Mouse (Mus musculus): ENCODE measurements at regions not wholly inside any gene's neighbourhood (a gene's known extent, or its start where the extent isn't known, plus 50 kb on each side); places are given as distances from the start of the nearest gene placed in this dataset.

DNA sequence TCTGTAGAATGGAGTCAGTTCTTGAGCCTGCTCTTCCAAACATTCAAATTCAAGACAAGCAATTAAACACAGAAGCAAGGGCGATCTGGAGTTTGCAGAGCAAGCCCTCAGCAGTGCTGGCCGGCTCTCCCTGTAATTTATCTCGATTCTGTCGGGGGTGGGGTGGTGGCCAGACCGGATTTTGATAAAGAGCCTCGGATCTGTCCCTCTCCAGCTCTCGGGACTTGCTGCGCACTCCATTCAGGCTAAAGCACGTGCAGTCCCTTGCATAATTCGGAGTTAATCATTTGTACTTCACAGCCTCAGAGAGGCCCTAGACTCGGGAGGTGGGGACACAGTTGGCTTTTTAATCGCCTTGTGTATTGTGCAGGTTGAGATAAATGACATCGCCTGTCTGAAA lies 145.6 kb upstream of the Zfp507 start:
- DNase-seq (ENCODE audit: low spot score) (peak; percentile 63), ATAC-seq (ENCODE audit: insufficient read depth, low FRiP score, low TSS enrichment) (peak; percentile 71)
- Histone ChIP-seq H3K4me3 (ENCODE audit: low read depth, low read length) (no peak overlapping the region), H3K9ac (ENCODE audit: low read length) (no peak overlapping the region; the same call in 1 of the 2 replicates), H3K9me3 (ENCODE audit: control insufficient read depth, low read length) (no peaks in the 10 kb centered on the region), H3K27ac (ENCODE audit: low read depth, low read length) (no peak overlapping the region), H3K4me2 (ENCODE audit: low read depth) (peak overlapping the region; percentile 35), H3K4me1 (ENCODE audit: control insufficient read depth, insufficient read depth, low read length) (peaks cover 9% of the 10 kb centered on the region; the same call in 1 of the 2 replicates), H3K36me3 (ENCODE audit: control insufficient read depth, insufficient read depth, low read length) (no peaks in the 10 kb centered on the region), H3K27me3 (ENCODE audit: control insufficient read depth, insufficient read depth, low read length) (no peaks in the 10 kb centered on the region)
- 2% methylated on average over 13 of the region's 13 CpGs for WGBS

DNA sequence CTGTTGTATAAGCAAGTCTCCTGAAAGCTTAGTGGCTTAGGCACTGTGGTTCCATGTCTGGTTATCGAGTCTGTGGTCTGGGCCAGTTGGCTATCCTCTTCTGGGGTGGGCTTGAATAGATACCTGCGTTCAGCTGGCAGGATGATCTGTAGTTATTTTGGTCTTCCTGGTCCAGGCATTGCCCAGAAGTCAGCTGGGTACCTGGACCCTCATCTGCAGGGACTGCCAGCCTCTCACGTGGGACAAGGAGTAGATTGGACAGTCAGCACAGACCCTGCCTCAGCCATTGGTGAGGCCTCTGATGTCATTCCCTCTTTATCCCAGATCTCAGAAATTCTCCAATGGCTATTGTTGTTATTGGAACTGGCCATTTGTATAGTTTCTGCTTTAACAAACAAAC lies 138.3 kb upstream of the Zfp507 start:
- no peak for DNase-seq (ENCODE audit: low spot score)
- Histone ChIP-seq H3K4me1 (ENCODE audit: control insufficient read depth, insufficient read depth, low read length) (no peaks in the 10 kb centered on the region; the same call in 1 of the 2 replicates), H3K27me3 (ENCODE audit: control insufficient read depth, insufficient read depth, low read length) (no peaks in the 10 kb centered on the region), H3K36me3 (ENCODE audit: control insufficient read depth, insufficient read depth, low read length) (no peaks in the 10 kb centered on the region), H3K9me3 (ENCODE audit: control insufficient read depth, low read length) (no peaks in the 10 kb centered on the region), H3K9ac (ENCODE audit: low read length) (no peak overlapping the region), H3K4me2 (ENCODE audit: low read depth) (no peak overlapping the region), H3K27ac (ENCODE audit: low read depth, low read length) (no peak overlapping the region), H3K4me3 (ENCODE audit: low read depth, low read length) (no peak overlapping the region)
- no peak for ATAC-seq (ENCODE audit: insufficient read depth, low FRiP score, low TSS enrichment)
- 90% methylated on average over 3 of the region's 3 CpGs for WGBS

DNA sequence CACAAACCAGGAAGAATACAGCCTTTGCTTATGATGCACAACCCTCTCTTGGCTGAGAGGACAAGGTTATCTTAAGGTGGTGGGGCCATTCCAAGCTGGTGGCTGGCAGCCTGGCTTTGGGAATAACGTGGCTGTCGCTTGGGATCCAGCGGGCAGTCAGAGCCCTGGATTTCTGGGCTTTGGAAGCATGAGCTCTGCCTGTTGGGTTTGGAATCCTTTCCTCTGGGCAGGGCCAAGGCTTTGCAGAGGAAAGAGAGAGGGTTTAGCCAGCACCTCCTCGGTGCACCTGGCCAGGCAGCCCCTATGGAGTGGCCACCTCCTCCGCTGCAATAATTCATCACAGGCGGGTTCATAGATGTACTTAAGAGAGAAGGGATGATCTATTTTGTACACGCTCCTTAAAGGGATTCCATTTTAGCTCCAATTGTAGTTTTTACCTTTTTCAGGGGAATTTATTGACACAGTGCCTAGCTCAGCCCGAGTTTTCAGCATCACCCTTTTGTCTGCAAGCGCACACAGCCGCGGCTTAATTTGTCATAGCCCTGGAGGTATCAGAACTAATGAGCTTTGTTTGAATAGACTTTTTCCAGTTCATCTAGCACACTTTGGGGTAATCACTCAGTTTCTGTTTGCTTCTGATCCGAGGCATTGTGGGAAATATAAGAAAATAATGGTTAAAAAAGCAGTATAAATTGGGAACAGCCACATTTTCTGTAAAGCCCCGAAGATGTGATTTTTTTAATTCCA lies 135.5 kb upstream of the Zfp507 start:
- no peak overlapping the region for H3K27ac ChIP-seq (ENCODE audit: low read depth, low read length)
- H3K4me1 ChIP-seq (ENCODE audit: control insufficient read depth, insufficient read depth, low read length), result no peaks in the 10 kb centered on the region; the same call in 1 of the 2 replicates
- 62% methylated on average over 13 of the region's 13 CpGs for WGBS
- no peak overlapping the region for H3K4me2 ChIP-seq (ENCODE audit: low read depth)
- ATAC-seq (ENCODE audit: insufficient read depth, low FRiP score, low TSS enrichment), result no peak
- H3K9ac ChIP-seq (ENCODE audit: low read length), result no peak overlapping the region
- no peak overlapping the region for H3K4me3 ChIP-seq (ENCODE audit: low read depth, low read length)
- DNase-seq (ENCODE audit: low spot score), result no peak
- H3K9me3 ChIP-seq (ENCODE audit: control insufficient read depth, low read length), result no peaks in the 10 kb centered on the region
- H3K27me3 ChIP-seq (ENCODE audit: control insufficient read depth, insufficient read depth, low read length), result no peaks in the 10 kb centered on the region
- H3K36me3 ChIP-seq (ENCODE audit: control insufficient read depth, insufficient read depth, low read length), result no peaks in the 10 kb centered on the region

DNA sequence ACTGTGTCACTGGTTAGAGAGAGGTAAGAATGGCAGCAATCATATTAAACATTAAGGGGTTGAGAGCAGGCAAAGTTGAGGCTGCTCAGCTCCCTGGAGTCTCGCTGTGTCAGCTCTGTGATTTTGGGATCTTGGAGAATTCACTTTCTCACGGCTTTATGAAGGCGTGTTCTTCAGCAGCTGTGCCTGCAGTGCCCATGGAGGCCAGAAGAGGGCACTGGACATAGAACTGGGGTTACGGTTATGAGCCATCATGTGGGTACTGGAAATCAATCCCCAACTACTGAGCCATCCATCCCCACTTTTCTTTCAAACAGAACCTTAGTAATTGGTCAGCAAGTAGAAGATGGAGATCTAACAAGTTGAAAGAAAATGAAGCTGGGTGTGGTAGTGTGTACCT lies 123.9 kb upstream of the Zfp507 start:
- DNase-seq (ENCODE audit: low spot score) (no peak), ATAC-seq (ENCODE audit: insufficient read depth, low FRiP score, low TSS enrichment) (no peak)
- Histone ChIP-seq H3K4me1 (ENCODE audit: control insufficient read depth, insufficient read depth, low read length) (no peaks in the 10 kb centered on the region), H3K9ac (ENCODE audit: low read length) (no peak overlapping the region), H3K27ac (ENCODE audit: low read depth, low read length) (no peak overlapping the region), H3K9me3 (ENCODE audit: control insufficient read depth, low read length) (no peaks in the 10 kb centered on the region; the same call in 1 of the 2 replicates), H3K4me3 (ENCODE audit: low read depth, low read length) (no peak overlapping the region), H3K4me2 (ENCODE audit: low read depth) (no peak overlapping the region), H3K27me3 (ENCODE audit: control insufficient read depth, insufficient read depth, low read length) (no peaks in the 10 kb centered on the region), H3K36me3 (ENCODE audit: control insufficient read depth, insufficient read depth, low read length) (no peaks in the 10 kb centered on the region)
- WGBS, result 90% methylated on average over 4 of the region's 4 CpGs

DNA sequence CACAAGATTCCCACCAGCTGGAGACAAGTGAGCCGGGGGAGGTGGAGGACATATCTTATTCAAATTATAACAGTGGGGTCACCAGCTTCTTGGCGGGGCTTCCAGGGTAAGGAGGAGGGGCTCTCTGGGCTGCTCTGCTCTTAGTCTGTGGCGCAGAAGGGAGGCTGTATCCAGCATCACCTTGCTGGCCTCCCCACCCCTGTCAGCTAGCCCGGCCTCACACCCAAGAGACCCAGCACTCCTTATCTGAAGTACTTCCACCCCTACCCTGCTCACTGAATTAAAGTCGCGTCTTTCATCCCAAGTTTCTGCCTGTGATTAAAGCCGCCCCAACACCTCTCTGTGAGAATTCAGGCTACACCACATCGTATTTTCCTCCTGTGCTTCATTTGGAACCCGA lies 119.8 kb upstream of the Zfp507 start:
- no peak overlapping the region for H3K9ac ChIP-seq (ENCODE audit: low read length)
- WGBS, result 40% methylated on average over 9 of the region's 9 CpGs
- no peaks in the 10 kb centered on the region for H3K4me1 ChIP-seq (ENCODE audit: control insufficient read depth, insufficient read depth, low read length)
- no peaks in the 10 kb centered on the region for H3K27me3 ChIP-seq (ENCODE audit: control insufficient read depth, insufficient read depth, low read length)
- H3K27ac ChIP-seq (ENCODE audit: low read depth, low read length), result no peak overlapping the region
- no peak overlapping the region for H3K4me3 ChIP-seq (ENCODE audit: low read depth, low read length)
- no peak overlapping the region for H3K4me2 ChIP-seq (ENCODE audit: low read depth)
- no peaks in the 10 kb centered on the region for H3K36me3 ChIP-seq (ENCODE audit: control insufficient read depth, insufficient read depth, low read length)
- H3K9me3 ChIP-seq (ENCODE audit: control insufficient read depth, low read length), result no peaks in the 10 kb centered on the region; the same call in 1 of the 2 replicates
- ATAC-seq (ENCODE audit: insufficient read depth, low FRiP score, low TSS enrichment) (no peak), DNase-seq (ENCODE audit: low spot score) (no peak)

DNA sequence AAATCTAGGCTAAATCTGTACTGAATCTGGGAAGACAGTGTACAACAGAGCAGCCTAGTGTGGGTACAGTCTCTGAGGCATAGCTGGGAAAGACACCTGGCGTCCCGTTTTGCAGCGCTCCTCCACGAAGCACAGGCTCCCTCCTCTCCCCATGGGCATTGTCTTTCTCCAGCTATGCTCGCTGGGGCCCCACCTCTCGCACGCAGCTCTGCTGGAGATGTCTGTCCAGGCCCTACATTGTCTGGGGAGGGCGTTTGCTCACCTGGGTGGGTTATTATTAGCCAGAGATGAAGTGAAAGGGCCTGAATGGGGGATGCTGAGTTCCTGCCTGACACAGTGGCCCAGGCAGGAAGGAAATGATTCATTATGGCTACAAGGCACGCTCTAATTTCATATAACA lies 118.1 kb upstream of the Zfp507 start:
- Histone ChIP-seq H3K4me3 (ENCODE audit: low read depth, low read length) (no peak overlapping the region), H3K4me1 (ENCODE audit: control insufficient read depth, insufficient read depth, low read length) (no peaks in the 10 kb centered on the region), H3K4me2 (ENCODE audit: low read depth) (no peak overlapping the region), H3K9ac (ENCODE audit: low read length) (no peak overlapping the region), H3K27me3 (ENCODE audit: control insufficient read depth, insufficient read depth, low read length) (no peaks in the 10 kb centered on the region), H3K36me3 (ENCODE audit: control insufficient read depth, insufficient read depth, low read length) (no peaks in the 10 kb centered on the region), H3K9me3 (ENCODE audit: control insufficient read depth, low read length) (no peaks in the 10 kb centered on the region; the same call in 1 of the 2 replicates), H3K27ac (ENCODE audit: low read depth, low read length) (no peak overlapping the region)
- 45% methylated on average over 9 of the region's 9 CpGs for WGBS
- no peak for DNase-seq (ENCODE audit: low spot score)
- no peak for ATAC-seq (ENCODE audit: insufficient read depth, low FRiP score, low TSS enrichment)

DNA sequence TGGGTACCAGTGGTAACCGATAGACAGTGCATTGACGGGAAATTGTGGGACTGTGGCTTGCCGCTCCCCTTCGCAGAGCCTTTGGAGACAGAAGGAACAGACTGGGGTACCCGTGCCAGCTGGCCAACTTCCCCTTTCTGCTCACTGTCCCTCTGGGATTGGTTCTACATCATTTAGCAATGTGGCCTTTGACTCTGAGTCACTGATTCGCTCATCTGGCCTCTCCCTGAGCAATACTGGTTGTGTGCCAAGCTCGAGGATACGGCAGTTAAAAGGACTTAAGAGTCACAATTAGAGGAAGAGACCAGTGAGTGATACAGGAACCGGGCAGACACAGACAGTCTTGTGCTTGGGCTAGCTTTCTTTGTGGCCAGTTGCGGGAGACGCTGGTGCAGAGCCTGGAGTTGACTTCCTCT lies 117.4 kb upstream of the Zfp507 start:
- no peaks in the 10 kb centered on the region for H3K4me1 ChIP-seq (ENCODE audit: control insufficient read depth, insufficient read depth, low read length)
- no peak overlapping the region for H3K27ac ChIP-seq (ENCODE audit: low read depth, low read length)
- no peak overlapping the region for H3K4me2 ChIP-seq (ENCODE audit: low read depth)
- H3K9ac ChIP-seq (ENCODE audit: low read length), result no peak overlapping the region
- DNase-seq (ENCODE audit: low spot score), result no peak
- no peak overlapping the region for H3K4me3 ChIP-seq (ENCODE audit: low read depth, low read length)
- no peak for ATAC-seq (ENCODE audit: insufficient read depth, low FRiP score, low TSS enrichment)
- 85% methylated on average over 11 of the region's 11 CpGs for WGBS
- no peaks in the 10 kb centered on the region; the same call in 1 of the 2 replicates for H3K9me3 ChIP-seq (ENCODE audit: control insufficient read depth, low read length)
- no peaks in the 10 kb centered on the region for H3K36me3 ChIP-seq (ENCODE audit: control insufficient read depth, insufficient read depth, low read length)
- H3K27me3 ChIP-seq (ENCODE audit: control insufficient read depth, insufficient read depth, low read length), result no peaks in the 10 kb centered on the region

DNA sequence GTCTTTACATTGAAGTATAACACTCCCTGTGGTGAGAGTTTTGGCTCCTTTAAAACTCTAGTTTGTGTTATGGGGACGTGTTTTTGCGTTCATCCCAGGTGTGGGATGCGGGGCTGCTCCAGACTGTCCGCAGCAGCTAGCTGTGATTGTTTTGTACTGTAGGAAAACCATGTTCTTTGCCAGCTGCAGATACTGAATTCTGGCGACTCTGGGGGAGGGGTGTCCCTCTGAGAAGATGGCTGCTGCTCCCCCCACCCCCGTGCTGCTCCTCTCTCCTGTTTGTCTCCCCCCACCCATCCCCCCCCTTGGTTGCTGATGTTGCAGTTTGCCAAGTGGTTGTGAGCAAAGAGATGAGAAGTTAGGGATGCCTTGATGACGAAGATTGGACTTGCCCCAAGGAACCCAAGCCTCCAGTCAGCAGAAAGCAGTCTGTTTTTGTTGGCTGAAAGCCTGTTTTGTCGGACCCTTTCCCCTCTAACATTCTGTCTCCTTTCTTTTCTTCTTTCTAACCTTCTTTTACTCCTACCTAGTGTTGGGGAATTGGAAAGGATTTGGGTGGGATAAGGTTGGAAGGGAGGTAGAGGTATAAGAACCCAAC lies 107.4 kb upstream of the Zfp507 start:
- H3K4me1 ChIP-seq (ENCODE audit: control insufficient read depth, insufficient read depth, low read length), result no peaks in the 10 kb centered on the region
- H3K9ac ChIP-seq (ENCODE audit: low read length), result no peak overlapping the region
- no peak overlapping the region for H3K4me3 ChIP-seq (ENCODE audit: low read depth, low read length)
- ATAC-seq (ENCODE audit: insufficient read depth, low FRiP score, low TSS enrichment), result no peak
- no peaks in the 10 kb centered on the region for H3K27me3 ChIP-seq (ENCODE audit: control insufficient read depth, insufficient read depth, low read length)
- no peak for DNase-seq (ENCODE audit: low spot score)
- H3K4me2 ChIP-seq (ENCODE audit: low read depth), result no peak overlapping the region
- H3K9me3 ChIP-seq (ENCODE audit: control insufficient read depth, low read length), result no peaks in the 10 kb centered on the region
- H3K36me3 ChIP-seq (ENCODE audit: control insufficient read depth, insufficient read depth, low read length), result no peaks in the 10 kb centered on the region
- WGBS, result 80% methylated on average over 8 of the region's 8 CpGs
- H3K27ac ChIP-seq (ENCODE audit: low read depth, low read length), result no peak overlapping the region

DNA sequence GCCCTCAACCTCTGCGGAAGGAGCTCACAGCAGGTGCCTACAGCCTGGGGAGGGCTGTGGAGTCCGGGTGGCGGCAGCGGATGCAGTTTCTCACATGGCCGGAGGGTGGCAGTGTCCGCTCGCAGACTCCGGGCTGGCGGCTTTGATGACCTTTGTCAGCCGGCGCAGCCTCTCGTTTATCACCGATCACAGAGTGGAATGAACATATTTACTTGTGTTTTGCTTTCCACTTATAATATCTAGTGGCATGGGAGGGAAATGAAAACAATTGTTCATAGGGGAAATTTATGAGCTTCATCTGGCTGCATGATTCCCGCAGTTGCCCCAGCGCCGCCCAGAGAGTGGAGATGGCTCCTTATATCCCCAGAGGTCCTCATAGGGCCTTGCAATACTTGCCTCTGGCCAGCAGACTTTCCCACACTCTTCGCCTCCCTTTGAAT lies 99.2 kb upstream of the Zfp507 start:
- Histone ChIP-seq H3K4me3 (ENCODE audit: low read depth, low read length) (no peak overlapping the region), H3K4me1 (ENCODE audit: control insufficient read depth, insufficient read depth, low read length) (peaks cover 4% of the 10 kb centered on the region; the same call in 1 of the 2 replicates)

More for the DNA sequence above, 99.2 kb upstream of the Zfp507 start:
- H3K36me3 ChIP-seq (ENCODE audit: control insufficient read depth, insufficient read depth, low read length), result no peaks in the 10 kb centered on the region
- H3K27me3 ChIP-seq (ENCODE audit: control insufficient read depth, insufficient read depth, low read length), result no peaks in the 10 kb centered on the region
- H3K27ac ChIP-seq (ENCODE audit: low read depth, low read length), result no peak overlapping the region
- ATAC-seq (ENCODE audit: insufficient read depth, low FRiP score, low TSS enrichment) (no peak), DNase-seq (ENCODE audit: low spot score) (peak; percentile 78)
- H3K4me2 ChIP-seq (ENCODE audit: low read depth), result peak overlapping the region; percentile 26; the same call in 1 of the 2 replicates
- WGBS, result 4% methylated on average over 17 of the region's 17 CpGs
- H3K9ac ChIP-seq (ENCODE audit: low read length), result no peak overlapping the region
- H3K9me3 ChIP-seq (ENCODE audit: control insufficient read depth, low read length), result no peaks in the 10 kb centered on the region
